Mouse (Mus musculus): Measurements from ENCODE around the gene Pitpnb.

GRCm38 (mm10) chr5:111288486-111288885 lies 42.1 kb upstream of the Pitpnb start:
- TF ChIP-seq CTCF (IDR thresholded peaks at IDR 0.05; ENCODE audit: low read depth, low read length) (no peak), GATA1 (IDR thresholded peaks at IDR 0.05; ENCODE audit: borderline replicate concordance, low read length) (no peak), POLR2AphosphoS5 (IDR thresholded peaks at IDR 0.05; ENCODE audit: insufficient replicate concordance, low read depth, low read length) (no peak)

Measured in G1E (cell line).